Mouse (Mus musculus): Measurements from ENCODE around the gene Zfp609. TPM values are rescaled to one million over a fixed set of nuclear protein-coding genes. Genes with fewer than 3 reads are reported as not detected.
"Not testable (repeated sequence)": the region's sequence is repeated elsewhere in the genome, so short reads cannot be mapped to it uniquely, and the experiment has no call there.

Gene Zfp609
- total RNA-seq, 4 experiments from 2014 or later, result 21.6 to 25.1 (median 22.2) TPM

GRCm38 (mm10) chr9:65724471-65725290 is 102.7 kb downstream of the Zfp609 start:
- DNase-seq (ENCODE audit: low spot score), result peak; percentile 62

DNA sequence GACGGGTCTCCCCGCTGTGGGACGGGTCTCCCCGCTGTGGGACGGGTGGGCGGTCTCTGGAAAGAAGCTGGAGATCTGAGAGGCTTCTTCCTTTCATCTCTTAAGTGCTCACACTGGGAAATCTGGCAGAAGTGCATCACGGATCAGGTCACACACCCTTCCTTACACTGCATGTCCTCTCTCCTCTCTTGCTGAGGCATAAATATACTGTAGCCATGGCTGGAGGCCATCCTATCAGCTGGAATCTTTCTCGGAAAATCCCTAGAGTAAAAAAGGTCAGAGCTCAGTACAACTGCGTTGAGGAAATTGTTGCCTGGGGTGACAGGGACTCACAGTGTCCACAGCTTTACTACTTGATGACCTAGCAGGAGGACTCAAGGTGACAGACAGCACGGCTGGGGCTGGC is 106.2 kb downstream of the Zfp609 start:
- peak; percentile 45 for DNase-seq (ENCODE audit: low spot score)

GRCm38 (mm10) chr9:65718195-65718594 is 109.2 kb downstream of the Zfp609 start:
- DNase-seq (ENCODE audit: low spot score), result no peak

DNA sequence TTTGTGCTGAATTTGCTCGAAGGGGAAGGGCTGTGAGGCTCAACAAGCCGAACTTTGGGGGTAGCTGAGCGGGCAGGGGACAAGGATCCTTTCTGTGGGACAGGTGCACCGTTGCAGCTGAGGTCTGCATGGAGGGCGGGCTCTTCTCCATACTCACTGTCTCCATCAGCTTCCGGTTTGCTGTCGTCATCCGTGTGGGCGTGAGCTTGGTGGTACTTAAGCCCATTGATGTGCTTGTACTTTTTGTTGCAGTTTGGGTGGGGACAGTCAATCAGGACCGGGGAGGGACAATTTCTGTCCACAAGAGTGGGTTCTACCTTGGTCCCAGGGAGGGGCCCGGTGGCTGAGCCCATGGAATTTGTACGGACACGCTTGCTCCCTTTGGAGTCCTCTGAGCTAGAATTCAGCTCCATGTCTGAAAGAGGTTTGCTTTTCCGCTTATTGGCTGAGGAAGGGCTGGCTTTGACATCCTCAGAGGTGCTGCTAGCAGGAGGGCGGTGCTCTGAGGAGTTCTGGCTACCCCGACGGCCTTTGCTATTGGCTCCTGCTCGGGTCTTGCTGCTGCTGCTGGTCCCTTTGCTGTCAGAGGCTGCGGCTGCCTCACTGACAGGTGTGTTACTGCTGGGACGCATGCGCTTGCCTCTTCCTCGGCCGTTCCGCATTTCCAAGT is 123.3 kb downstream of the Zfp609 start:
- DNase-seq (ENCODE audit: low spot score), result no peak

- DNase-seq (ENCODE audit: low spot score), result no peak
These were observed 124.1 kb downstream of the Zfp609 start for GRCm38 (mm10) chr9:65703241-65703640.

GRCm38 (mm10) chr9:65702286-65702685 is 125.1 kb downstream of the Zfp609 start:
- no peak for DNase-seq (ENCODE audit: low spot score)

DNA sequence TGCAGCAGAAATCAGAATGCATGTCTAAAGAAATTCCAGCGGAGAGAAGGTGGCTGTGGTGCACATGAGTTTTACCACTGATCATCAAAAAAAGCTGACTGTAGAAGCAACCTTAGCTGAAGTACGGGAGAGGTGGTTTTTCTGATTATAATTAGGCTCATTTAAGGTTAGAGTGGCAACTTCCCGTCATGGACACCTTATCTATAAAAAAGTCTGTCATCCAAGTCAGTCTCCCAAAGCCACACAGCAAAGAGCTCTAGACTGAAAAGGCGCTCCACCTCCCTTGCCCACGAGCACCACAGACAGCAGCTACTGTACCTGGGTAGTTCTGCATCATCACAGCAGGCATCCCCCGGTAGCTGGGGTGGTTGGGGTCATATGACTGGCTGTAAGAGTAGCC is 126.9 kb downstream of the Zfp609 start:
- no peak for DNase-seq (ENCODE audit: low spot score)

- no peak for DNase-seq (ENCODE audit: low spot score)
These were observed 129.4 kb downstream of the Zfp609 start for GRCm38 (mm10) chr9:65697992-65698391.

GRCm38 (mm10) chr9:65697356-65697755 is 130.0 kb downstream of the Zfp609 start:
- no peak for DNase-seq (ENCODE audit: low spot score)

GRCm38 (mm10) chr9:65696337-65696736 is 131.0 kb downstream of the Zfp609 start:
- no peak for DNase-seq (ENCODE audit: low spot score)

DNA sequence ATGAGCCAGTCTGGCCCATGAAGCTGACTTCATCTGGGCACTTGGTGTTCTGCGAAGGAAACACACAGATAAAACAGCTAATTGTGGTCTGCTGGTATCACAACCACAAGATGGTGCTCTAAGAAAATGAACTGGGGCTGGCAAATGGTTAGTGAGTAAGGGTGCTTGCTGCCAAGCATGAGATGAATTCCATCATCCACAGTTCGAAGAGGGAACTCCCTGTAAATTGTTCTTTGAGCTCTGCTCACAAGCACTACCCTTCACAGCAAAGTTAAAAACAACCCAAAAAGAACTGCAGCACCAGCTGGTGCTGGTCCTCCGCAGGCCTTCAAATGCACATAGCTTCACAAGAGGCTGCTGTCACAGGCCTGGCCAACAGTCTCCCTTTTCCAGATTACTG is 131.7 kb downstream of the Zfp609 start:
- peak; percentile 63 for DNase-seq (ENCODE audit: low spot score)

GRCm38 (mm10) chr9:65692959-65693603 is 134.3 kb downstream of the Zfp609 start:
- no peak for DNase-seq (ENCODE audit: low spot score)

- no peak for DNase-seq (ENCODE audit: low spot score)
These were observed 134.9 kb downstream of the Zfp609 start for GRCm38 (mm10) chr9:65692466-65692865.

DNA sequence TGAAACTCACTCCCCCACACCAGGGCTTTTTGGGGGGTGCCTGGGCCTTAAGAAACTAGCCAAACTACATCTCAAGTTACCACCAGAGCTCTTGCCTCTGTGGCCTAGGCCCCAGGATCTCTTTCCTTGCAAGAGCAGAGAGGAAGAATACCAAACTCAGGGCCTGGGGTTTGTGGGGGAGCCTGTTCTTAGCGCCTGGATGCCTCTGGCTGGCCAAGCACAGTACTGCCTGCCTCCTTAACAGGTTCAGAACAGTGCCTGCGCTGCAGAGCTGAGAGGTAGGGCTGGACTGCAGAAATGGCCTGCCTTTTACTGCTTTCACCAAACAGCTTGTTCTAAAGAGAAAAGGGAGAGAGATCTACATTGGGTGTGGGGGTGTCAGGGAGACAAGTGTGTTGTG is 137.5 kb downstream of the Zfp609 start:
- not testable (repeated sequence) for DNase-seq (ENCODE audit: low spot score)

GRCm38 (mm10) chr9:65684704-65685103 is 142.7 kb downstream of the Zfp609 start:
- no peak for DNase-seq (ENCODE audit: low spot score)

- no peak for DNase-seq (ENCODE audit: low spot score)
These were observed 144.4 kb downstream of the Zfp609 start for GRCm38 (mm10) chr9:65682994-65683393.

GRCm38 (mm10) chr9:65682183-65682582 is 145.2 kb downstream of the Zfp609 start:
- DNase-seq (ENCODE audit: low spot score), result no peak

GRCm38 (mm10) chr9:65681634-65681940 is 145.8 kb downstream of the Zfp609 start:
- DNase-seq (ENCODE audit: low spot score), result no peak

GRCm38 (mm10) chr9:65680938-65681633 is 146.3 kb downstream of the Zfp609 start:
- DNase-seq (ENCODE audit: low spot score), result no peak

GRCm38 (mm10) chr9:65679181-65679761 is 148.1 kb downstream of the Zfp609 start:
- DNase-seq (ENCODE audit: low spot score), result peak; percentile 65

- no peak for DNase-seq (ENCODE audit: low spot score)
These were observed 150.3 kb downstream of the Zfp609 start for GRCm38 (mm10) chr9:65677119-65677462.
